Mouse (Mus musculus) lung, adult 2 months (tissue): ENCODE measurements around the gene Nhsl1.

ENCODE experiments used
- CTCF ChIP-seq: fragments of 200-500 bp; IDR thresholded peaks from 2 replicates; pipeline ENCODE4 v1.5.1; 2011; ENCODE audit warnings: mild to moderate bottlenecking, low read length, control low read depth; ENCODE audit not compliant: insufficient read depth
- POLR2A ChIP-seq: fragments of 200-500 bp; IDR thresholded peaks from 2 replicates; pipeline ENCODE4 v1.6.1; 2011; ENCODE audit warnings: low read depth, mild to moderate bottlenecking, control low read depth, low read length, borderline replicate concordance; ENCODE audit errors: extremely low read depth

DNA sequence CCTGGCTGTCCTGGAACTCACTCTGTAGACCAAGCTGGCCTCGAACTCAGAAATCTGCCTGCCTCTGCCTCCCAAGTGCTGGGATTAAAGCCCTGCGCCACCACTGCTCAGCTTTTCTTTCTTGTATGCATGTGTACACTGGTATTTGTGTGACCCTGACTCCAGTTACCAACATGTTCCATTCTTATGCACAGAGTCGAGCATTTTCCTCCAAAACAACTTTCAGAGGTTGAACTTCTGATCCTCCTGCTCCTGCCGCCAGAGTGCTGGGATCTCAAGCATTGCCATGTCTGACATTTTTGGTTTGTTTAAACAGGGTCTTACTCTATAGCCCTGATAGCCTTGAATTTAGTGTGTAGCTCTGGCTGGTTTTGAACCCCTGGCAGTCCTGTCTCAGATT, 15.4 kb downstream of the Nhsl1 start:
- TF ChIP-seq CTCF (no peak), POLR2A (no peak)
